Mouse (Mus musculus) kidney, adult 2 months (tissue): ENCODE data around the gene Fkbp5. TPM values are rescaled to one million over a fixed set of nuclear protein-coding genes. Genes with fewer than 3 reads are reported as not detected.
A peak's percentile ranks its signal among the peaks of the same experiment; 100 is the strongest.

Source experiments
- DNase-seq: peaks from one replicate; pipeline ENCODE4 v3.0.0; 2021
- H3K27ac ChIP-seq: fragments of 200-500 bp; 2 replicates; pipeline ENCODE4 v1.5.1; 2012; ENCODE audit warnings: low read depth, low read length, control low read depth, inconsistent platforms; ENCODE audit not compliant: insufficient read depth
- H3K27me3 ChIP-seq: fragments of 200-500 bp; replicated peaks from 2 replicates; pipeline ENCODE4 v1.6.1; 2012; ENCODE audit warnings: mild to moderate bottlenecking, moderate library complexity, low read length, inconsistent platforms; ENCODE audit not compliant: control insufficient read depth, insufficient read depth
- H3K36me3 ChIP-seq: fragments of 200-500 bp; 2 replicates; pipeline ENCODE4 v1.6.1; 2012; ENCODE audit warnings: mild to moderate bottlenecking, moderate library complexity, low read length, inconsistent platforms; ENCODE audit not compliant: control insufficient read depth, insufficient read depth
- H3K4me1 ChIP-seq: fragments of 200-500 bp; 2 replicates; pipeline ENCODE4 v1.6.1; 2011; ENCODE audit warnings: low read length; ENCODE audit not compliant: control insufficient read depth, insufficient read depth
- H3K4me3 ChIP-seq: fragments of 200-500 bp; 2 replicates; pipeline ENCODE4 v1.5.1; 2011; ENCODE audit warnings: mild to moderate bottlenecking, low read depth, low read length, control low read depth; ENCODE audit not compliant: insufficient read depth
- CTCF ChIP-seq: fragments of 200-500 bp; conservative IDR thresholded peaks from 2 replicates; pipeline ENCODE4 v1.5.1; 2011; ENCODE audit warnings: low read depth, mild to moderate bottlenecking, control low read depth, low read length, moderate library complexity, mixed read lengths; ENCODE audit not compliant: insufficient read depth, insufficient read length
- POLR2A ChIP-seq: fragments of 200-500 bp; IDR thresholded peaks from one replicate; pipeline ENCODE4 v1.6.1; 2011; ENCODE audit warnings: low read depth, low read length, control low read depth
- WGBS: fragments of 180-500 bp; shearing (Covaris S2); methylation state at CpG from one replicate; pipeline ENCODE4 v1.1.7; 2018; 5-methylcytosine and 5-hydroxymethylcytosine counted together
- polyA plus RNA-seq: library from polyadenylated mRNA; depleted of rRNA; stranded (reverse); fragments of >200 nt; gene quantifications from 2 replicates; pipeline ENCODE4 v1.2.3, GENCODE M21; 2012; rRNA removed

The Fkbp5 gene
- polyA plus RNA-seq, 1 experiment, result 13.4 TPM

- no peaks in the 10 kb centered on the region for H3K36me3 ChIP-seq
- H3K27ac ChIP-seq, result peak overlapping the region; percentile 40; the same call in 1 of the 2 replicates
- TF ChIP-seq CTCF, result no peak
- no peak for TF ChIP-seq POLR2A
- peaks cover 7% of the 10 kb centered on the region; the same call in 1 of the 2 replicates for H3K4me1 ChIP-seq
- 5% methylated on average over 29 of the region's 29 CpGs for WGBS
- no peak for DNase-seq
- H3K4me3 ChIP-seq, result peak overlapping the region; percentile 75
- H3K27me3 ChIP-seq, result no peaks in the 10 kb centered on the region
Measured at GRCm38 (mm10) chr17:28351353-28351890, 165.9 kb downstream of the Fkbp5 start.

- peaks cover 7% of the 10 kb centered on the region; the same call in 1 of the 2 replicates for H3K4me1 ChIP-seq
- peak within 1 kb of the TSS; percentile 88 for H3K27ac ChIP-seq
- H3K36me3 ChIP-seq, result no peaks in the 10 kb centered on the region
- peak; percentile 83 for DNase-seq
- H3K27me3 ChIP-seq, result no peaks in the 10 kb centered on the region
- H3K4me3 ChIP-seq, result peak within 1 kb of the TSS; percentile 75
- 2% methylated on average over 65 of the region's 73 CpGs for WGBS
- no peak for TF ChIP-seq CTCF
- TF ChIP-seq POLR2A, result peak; percentile 43
Measured at GRCm38 (mm10) chr17:28350466-28351352, 166.6 kb downstream of the Fkbp5 start, which contains the start of gene Tead3. Gene Tead3, minus strand, starts transcription at chr17:28350817.

- H3K27ac ChIP-seq, result peak overlapping the region; percentile 88
- H3K27me3 ChIP-seq, result no peaks in the 10 kb centered on the region
- no peaks in the 10 kb centered on the region for H3K36me3 ChIP-seq
- no peak for TF ChIP-seq POLR2A
- no peak for TF ChIP-seq CTCF
- peak; percentile 85 for DNase-seq
- peak overlapping the region; percentile 75 for H3K4me3 ChIP-seq
- 1% methylated on average over 50 of the region's 54 CpGs for WGBS
- H3K4me1 ChIP-seq, result peaks cover 7% of the 10 kb centered on the region; the same call in 1 of the 2 replicates
Measured at GRCm38 (mm10) chr17:28349901-28350465, 167.3 kb downstream of the Fkbp5 start.

- peak overlapping the region; percentile 72; the same call in 1 of the 2 replicates for H3K27ac ChIP-seq
- H3K27me3 ChIP-seq, result no peaks in the 10 kb centered on the region
- DNase-seq, result no peak
- peak overlapping the region; percentile 75 for H3K4me3 ChIP-seq
- 22% methylated on average over 13 of the region's 13 CpGs for WGBS
- peaks cover 7% of the 10 kb centered on the region; the same call in 1 of the 2 replicates for H3K4me1 ChIP-seq
- no peaks in the 10 kb centered on the region for H3K36me3 ChIP-seq
- TF ChIP-seq POLR2A, result no peak
- TF ChIP-seq CTCF, result no peak
Measured at GRCm38 (mm10) chr17:28349264-28349880, 168.0 kb downstream of the Fkbp5 start.

Other genes with a start within 250 kb of the Fkbp5 start
- gene Fance, start 204.0 kb downstream of the Fkbp5 start, polyA plus RNA-seq, result 11.4 and 12.1 TPM in 2 replicates
- gene Rpl10a, start 189.1 kb downstream of the Fkbp5 start, polyA plus RNA-seq, result 2,603 and 2,904 TPM in 2 replicates
- 15.7 and 17.8 TPM in 2 replicates for gene Tead3, start 166.7 kb downstream of the Fkbp5 start, polyA plus RNA-seq
- gene Tulp1, start 152.3 kb downstream of the Fkbp5 start, polyA plus RNA-seq, result 0.11 TPM in 1 of 2 replicates, not detected in the other
- 0.20 TPM in 1 of 2 replicates, not detected in the other for gene Armc12, start 13.3 kb upstream of the Fkbp5 start, polyA plus RNA-seq
- gene Clpsl2, start 31.9 kb upstream of the Fkbp5 start, polyA plus RNA-seq, result not detected in 2 replicates
- gene Clps, start 43.2 kb upstream of the Fkbp5 start, polyA plus RNA-seq, result 0.35 and 2.0 TPM in 2 replicates
- 0.19 and 0.41 TPM in 2 replicates for gene Lhfpl5, start 58.1 kb upstream of the Fkbp5 start, polyA plus RNA-seq
- 21.5 and 21.6 TPM in 2 replicates for gene Srpk1, start 105.2 kb upstream of the Fkbp5 start, polyA plus RNA-seq
- gene Slc26a8, start 172.7 kb upstream of the Fkbp5 start, polyA plus RNA-seq, result 0.86 and 0.91 TPM in 2 replicates
- gene Mapk14, start 173.8 kb upstream of the Fkbp5 start, polyA plus RNA-seq, result 92.2 and 97.3 TPM in 2 replicates
- gene AC170998.1, start 208.6 kb upstream of the Fkbp5 start, polyA plus RNA-seq, result 0.63 and 0.94 TPM in 2 replicates